Mouse (Mus musculus) midbrain, embryonic 13.5 days (tissue): ENCODE results near the gene Nacc2. TPM values are rescaled to one million over a fixed set of nuclear protein-coding genes. Genes with fewer than 3 reads are reported as not detected.

ENCODE experiments used
- ATAC-seq: fragments of 200-750 bp; cut with Nextera tagmentation; 2 replicates; pipeline ENCODE4 v1.8.0; 2017; ENCODE audit warnings: mild to moderate bottlenecking, moderate TSS enrichment, moderate library complexity
- H3K27ac ChIP-seq: fragments of 300-500 bp; sonication (generic); 2 replicates; pipeline ENCODE4 v1.5.1; 2015; ENCODE audit warnings: inconsistent platforms, mild to moderate bottlenecking, moderate library complexity
- H3K27me3 ChIP-seq: fragments of 300-500 bp; sonication (generic); 2 replicates; pipeline ENCODE4 v1.6.1; 2015; ENCODE audit warnings: mild to moderate bottlenecking, inconsistent platforms
- H3K36me3 ChIP-seq: fragments of 300-500 bp; sonication (generic); 2 replicates; pipeline ENCODE4 v1.6.1; 2015; ENCODE audit warnings: mild to moderate bottlenecking, inconsistent platforms
- H3K4me1 ChIP-seq: fragments of 300-500 bp; sonication (generic); replicated peaks from 2 replicates; pipeline ENCODE4 v1.6.1; 2015; ENCODE audit warnings: inconsistent platforms
- H3K4me2 ChIP-seq: fragments of 300-500 bp; sonication (generic); replicated peaks from 2 replicates; pipeline ENCODE4 v1.6.1; 2015; ENCODE audit warnings: moderate library complexity, mild to moderate bottlenecking, inconsistent platforms
- H3K4me3 ChIP-seq: fragments of 300-500 bp; sonication (generic); replicated peaks from 2 replicates; pipeline ENCODE4 v1.5.1; 2015; ENCODE audit warnings: mild to moderate bottlenecking, inconsistent platforms
- H3K9ac ChIP-seq: fragments of 300-500 bp; sonication (generic); replicated peaks from 2 replicates; pipeline ENCODE4 v1.6.1; 2015; ENCODE audit warnings: mild to moderate bottlenecking, inconsistent platforms
- H3K9me3 ChIP-seq: fragments of 300-500 bp; sonication (generic); 2 replicates; pipeline ENCODE4 v1.6.1; 2016; ENCODE audit warnings: mild to moderate bottlenecking, inconsistent platforms
- WGBS: fragments of 180-500 bp; shearing (Covaris S2); methylation state at CpG from one replicate; pipeline ENCODE4 v1.1.7; 2015; 5-methylcytosine and 5-hydroxymethylcytosine counted together
- polyA plus RNA-seq: library from polyadenylated mRNA; unstranded; fragments of >200 nt; fragmentation: Nextera tagmentation; extraction: Ambion mirVana; gene quantifications from 2 replicates; pipeline ENCODE4 v1.2.1, GENCODE M21; 2015

The Nacc2 gene
- polyA plus RNA-seq, 1 experiment from 2014 or later, result 10.1 TPM

DNA sequence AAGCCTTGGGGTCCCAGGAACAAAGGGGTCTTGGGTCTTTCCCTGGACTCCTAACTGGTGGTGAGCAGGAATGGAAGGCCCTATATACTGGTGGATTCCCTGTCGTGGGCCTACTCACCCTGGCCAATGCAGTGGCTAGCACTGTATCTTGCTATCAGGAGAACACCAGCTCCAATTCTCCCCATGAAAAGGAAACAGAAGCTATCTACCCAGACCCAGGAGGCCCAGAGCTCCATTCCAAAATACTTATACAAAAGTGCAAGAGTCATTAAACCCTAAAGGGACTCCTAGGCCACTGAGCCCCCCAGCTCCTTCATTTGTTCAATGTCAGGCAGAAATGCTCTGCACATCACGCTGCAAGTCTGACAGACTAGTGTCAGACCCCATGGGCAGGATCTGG is 34.0 kb downstream of the Nacc2 start:
- 81% methylated on average over 2 of the region's 2 CpGs for WGBS
- 0 out of 2 replicates have a peak overlapping the region, but pooled peaks have one; percentile 16 for H3K9ac ChIP-seq
- no peak overlapping the region for H3K27ac ChIP-seq
- H3K36me3 ChIP-seq, result peaks cover 9% of the 10 kb centered on the region; the same call in 1 of the 2 replicates
- H3K9me3 ChIP-seq, result no peaks in the 10 kb centered on the region
- no peak for ATAC-seq
- no peak overlapping the region for H3K4me3 ChIP-seq
- 0 out of 2 replicates have a peak overlapping the region, but pooled peaks have one; percentile 2 for H3K4me2 ChIP-seq
- peaks cover 14% of the 10 kb centered on the region; the same call in 1 of the 2 replicates for H3K27me3 ChIP-seq
- H3K4me1 ChIP-seq, result peaks cover 38% of the 10 kb centered on the region

DNA sequence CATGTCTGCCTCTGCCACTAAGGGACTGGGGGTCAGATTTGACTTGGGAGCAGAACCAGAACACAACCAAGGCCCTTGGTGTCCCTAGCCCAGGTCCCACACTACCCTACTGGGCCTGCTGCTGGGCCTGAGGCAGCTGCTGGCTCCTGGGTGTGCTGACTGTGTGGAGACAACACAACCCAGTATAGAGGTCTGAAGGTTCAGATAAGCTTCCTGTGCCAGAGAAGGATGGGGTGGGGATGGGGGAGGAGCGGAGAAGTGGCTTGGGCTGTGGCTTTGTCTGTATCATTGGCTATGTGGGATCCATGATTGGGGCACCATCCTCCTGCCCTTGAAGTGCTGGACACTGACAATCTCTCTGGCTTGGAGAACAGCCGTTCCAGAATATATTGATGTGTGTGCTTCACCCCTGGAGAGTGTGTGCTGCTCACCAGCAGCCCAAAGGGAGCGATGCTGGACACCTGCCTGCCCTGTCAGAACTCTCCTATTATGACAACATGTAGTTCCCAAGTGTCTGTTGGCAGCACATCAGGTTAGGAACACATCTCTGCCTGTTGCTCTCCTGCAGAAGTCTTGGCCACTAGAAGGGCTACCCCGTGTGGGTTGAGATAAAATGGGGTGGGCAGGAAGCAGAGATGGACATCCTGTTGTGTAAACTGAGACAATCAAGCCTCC is 36.0 kb downstream of the Nacc2 start:
- Histone ChIP-seq H3K27ac (no peak overlapping the region), H3K4me3 (no peak overlapping the region), H3K27me3 (no peaks in the 10 kb centered on the region), H3K4me1 (peaks cover 28% of the 10 kb centered on the region), H3K4me2 (no peak overlapping the region), H3K9ac (no peak overlapping the region), H3K9me3 (no peaks in the 10 kb centered on the region), H3K36me3 (peaks cover 9% of the 10 kb centered on the region; the same call in 1 of the 2 replicates)
- WGBS, result 82% methylated on average over 4 of the region's 4 CpGs
- ATAC-seq, result no peak

DNA sequence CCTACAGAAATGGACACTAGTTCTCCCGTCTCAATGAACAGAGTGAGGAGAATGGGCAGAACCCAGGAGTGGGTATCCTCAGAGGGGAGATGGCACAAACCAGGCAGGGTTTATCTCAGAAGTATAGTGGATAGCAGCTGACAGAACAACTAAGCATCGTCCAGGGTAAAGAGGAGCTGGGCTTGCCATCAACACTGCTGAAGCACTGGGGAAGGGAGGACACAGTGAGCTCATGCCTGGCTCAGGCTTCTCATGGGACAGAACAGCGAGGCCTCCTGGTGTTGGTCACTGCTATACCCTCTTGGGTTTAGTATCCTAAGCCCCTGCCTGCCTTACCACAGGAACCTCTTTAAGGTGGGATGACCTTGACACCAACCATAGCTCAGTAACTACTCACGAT is 36.5 kb downstream of the Nacc2 start:
- Histone ChIP-seq H3K27me3 (no peaks in the 10 kb centered on the region), H3K9me3 (no peaks in the 10 kb centered on the region), H3K36me3 (peaks cover 9% of the 10 kb centered on the region; the same call in 1 of the 2 replicates), H3K27ac (no peak overlapping the region), H3K4me3 (no peak overlapping the region), H3K4me2 (no peak overlapping the region), H3K4me1 (peaks cover 26% of the 10 kb centered on the region), H3K9ac (no peak overlapping the region)
- ATAC-seq, result no peak
- WGBS, result 81% methylated on average over 4 of the region's 4 CpGs

DNA sequence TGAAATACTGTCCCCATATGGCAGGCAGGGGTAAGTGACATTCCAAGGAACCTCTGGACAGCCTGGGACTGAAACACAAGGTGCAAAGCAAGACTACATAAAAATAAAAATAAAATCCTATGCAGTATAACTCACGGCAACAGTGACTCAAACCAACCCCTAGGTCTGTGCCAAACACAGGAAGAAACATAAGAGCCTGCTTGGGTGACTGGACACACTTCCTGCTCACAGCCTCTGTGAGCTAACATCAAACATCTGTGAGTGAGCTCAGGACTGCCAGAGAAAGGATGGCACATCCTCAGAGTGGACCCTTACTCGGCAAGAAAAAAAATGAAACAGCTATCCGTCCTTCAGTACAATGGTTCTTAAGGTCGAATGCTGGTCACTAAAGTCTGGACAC is 40.1 kb downstream of the Nacc2 start:
- no peak overlapping the region for H3K27ac ChIP-seq
- no peak overlapping the region for H3K9ac ChIP-seq
- H3K36me3 ChIP-seq, result no peaks in the 10 kb centered on the region
- no peaks in the 10 kb centered on the region for H3K27me3 ChIP-seq
- H3K4me3 ChIP-seq, result no peak overlapping the region
- ATAC-seq, result no peak
- 90% methylated on average over 4 of the region's 4 CpGs for WGBS
- no peak overlapping the region for H3K4me2 ChIP-seq
- no peaks in the 10 kb centered on the region for H3K9me3 ChIP-seq
- 0 out of 2 replicates have a peak, but pooled peaks cover 2% of the 10 kb centered on the region for H3K4me1 ChIP-seq

DNA sequence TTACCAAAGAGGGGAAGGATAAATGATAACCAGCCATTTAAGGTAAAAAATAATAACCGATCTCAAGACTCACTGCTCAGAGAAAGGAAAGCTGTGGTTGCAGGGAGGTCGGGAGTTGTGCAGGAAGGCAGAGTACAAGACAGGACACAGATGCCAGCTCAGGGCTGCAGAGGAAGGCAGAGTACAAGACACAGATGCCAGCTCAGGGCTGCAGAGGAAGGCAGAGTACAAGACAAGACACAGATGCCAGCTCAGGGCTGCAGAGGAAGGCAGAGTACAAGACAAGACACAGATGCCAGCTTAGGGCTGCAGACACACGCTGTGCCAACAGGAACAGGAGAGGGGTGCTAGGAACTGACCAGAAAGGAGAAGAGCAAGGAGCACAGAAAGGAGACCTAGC is 42.2 kb downstream of the Nacc2 start:
- no peaks in the 10 kb centered on the region for H3K27me3 ChIP-seq
- H3K9ac ChIP-seq, result no peak overlapping the region
- no peak overlapping the region for H3K4me2 ChIP-seq
- H3K27ac ChIP-seq, result no peak overlapping the region
- H3K36me3 ChIP-seq, result no peaks in the 10 kb centered on the region
- H3K4me3 ChIP-seq, result no peak overlapping the region
- 86% methylated on average over 3 of the region's 3 CpGs for WGBS
- no peak for ATAC-seq
- H3K4me1 ChIP-seq, result no peaks in the 10 kb centered on the region
- H3K9me3 ChIP-seq, result no peaks in the 10 kb centered on the region

DNA sequence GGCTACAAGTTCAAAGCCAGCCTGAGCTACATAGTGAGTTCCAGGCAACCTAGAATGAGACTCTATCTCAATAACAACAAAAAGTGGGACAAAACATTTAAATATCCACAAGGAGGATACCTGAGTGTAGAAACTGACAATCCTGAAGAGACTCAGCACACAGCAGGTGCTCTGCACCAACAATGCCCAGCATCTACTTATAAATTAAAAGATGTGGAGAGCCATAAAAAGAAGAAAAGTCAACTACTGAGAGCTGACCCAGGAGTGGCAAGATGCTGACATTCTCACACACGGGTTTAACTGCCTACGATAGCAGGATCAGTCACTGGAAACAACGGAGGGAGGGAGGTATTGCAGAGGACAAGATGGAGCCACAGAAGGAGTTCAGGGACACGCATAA is 43.6 kb downstream of the Nacc2 start:
- WGBS, result 85% methylated on average over 4 of the region's 4 CpGs
- H3K4me3 ChIP-seq, result no peak overlapping the region
- no peaks in the 10 kb centered on the region for H3K4me1 ChIP-seq
- H3K27ac ChIP-seq, result no peak overlapping the region
- H3K36me3 ChIP-seq, result no peaks in the 10 kb centered on the region
- H3K9ac ChIP-seq, result no peak overlapping the region
- H3K4me2 ChIP-seq, result no peak overlapping the region
- no peaks in the 10 kb centered on the region for H3K9me3 ChIP-seq
- ATAC-seq, result no peak
- no peaks in the 10 kb centered on the region for H3K27me3 ChIP-seq

DNA sequence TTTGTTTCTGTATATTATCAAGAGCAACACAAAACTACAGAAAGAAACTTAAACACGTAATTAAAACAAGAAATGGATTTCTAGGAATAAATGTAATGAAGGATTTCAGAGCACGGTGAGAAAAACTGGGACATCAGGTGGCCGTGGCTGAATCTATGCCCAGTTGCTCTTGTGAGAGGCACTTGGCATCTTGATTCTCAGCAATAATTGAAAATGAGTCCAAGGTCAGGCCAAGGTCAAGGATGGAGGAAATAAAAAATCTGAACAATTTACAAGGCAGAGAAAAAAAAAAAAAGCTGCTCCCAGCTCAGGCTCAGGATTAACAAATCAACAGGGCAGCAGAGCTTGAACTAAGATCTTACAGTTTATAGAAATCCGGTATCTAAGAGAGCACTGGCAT is 46.0 kb downstream of the Nacc2 start:
- H3K27me3 ChIP-seq, result no peaks in the 10 kb centered on the region
- no peaks in the 10 kb centered on the region for H3K4me1 ChIP-seq
- no peaks in the 10 kb centered on the region for H3K36me3 ChIP-seq
- no peak overlapping the region for H3K4me2 ChIP-seq
- no peak overlapping the region for H3K4me3 ChIP-seq
- ATAC-seq, result no peak
- no peak overlapping the region for H3K27ac ChIP-seq
- 82% methylated on average over 4 of the region's 4 CpGs for WGBS
- no peaks in the 10 kb centered on the region for H3K9me3 ChIP-seq
- no peak overlapping the region for H3K9ac ChIP-seq

DNA sequence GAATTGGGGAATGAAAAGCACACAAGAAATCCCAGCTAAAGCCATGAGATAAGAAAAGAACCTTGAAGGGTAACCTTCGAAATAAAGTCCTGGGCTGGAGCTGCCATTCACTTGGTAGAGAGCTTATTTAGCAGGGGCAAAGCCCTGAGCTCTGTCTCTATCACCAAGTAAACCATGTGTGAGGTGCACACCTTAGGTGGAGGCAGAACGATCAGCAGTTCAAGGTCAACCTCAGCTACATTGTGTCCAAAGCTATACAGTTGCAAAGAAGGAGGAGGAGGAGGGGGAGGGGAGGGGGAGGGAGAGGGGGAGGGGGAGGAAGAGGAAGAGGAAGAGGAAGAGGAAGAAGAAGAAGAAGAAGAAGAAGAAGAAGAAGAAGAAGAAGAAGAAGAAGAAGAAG is 46.9 kb downstream of the Nacc2 start:
- H3K27ac ChIP-seq, result no peak overlapping the region
- H3K27me3 ChIP-seq, result no peaks in the 10 kb centered on the region
- no peak overlapping the region for H3K4me3 ChIP-seq
- H3K4me1 ChIP-seq, result no peaks in the 10 kb centered on the region
- no peaks in the 10 kb centered on the region for H3K9me3 ChIP-seq
- no peak overlapping the region for H3K4me2 ChIP-seq
- WGBS, result 76% methylated on average over 2 of the region's 2 CpGs
- ATAC-seq, result no peak
- H3K9ac ChIP-seq, result no peak overlapping the region
- H3K36me3 ChIP-seq, result no peaks in the 10 kb centered on the region

DNA sequence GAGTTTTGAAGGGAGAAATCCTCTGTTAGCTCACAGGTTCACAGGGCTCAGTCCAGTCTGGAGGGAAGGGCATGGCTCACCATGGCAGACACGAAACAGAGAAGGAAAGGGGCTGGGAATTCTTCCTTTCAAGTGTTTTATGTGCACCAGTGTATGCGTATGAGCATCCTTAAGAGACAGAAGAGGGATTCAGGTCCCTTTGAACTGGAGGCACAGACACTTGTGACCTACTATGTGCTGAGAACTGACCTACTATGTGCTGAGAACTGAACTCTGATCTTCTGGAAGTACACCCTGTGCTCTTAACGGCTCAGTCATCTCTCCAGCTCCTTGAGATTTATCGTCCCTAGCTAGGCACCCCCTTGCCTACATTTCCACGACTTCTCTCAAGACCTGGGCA is 48.5 kb downstream of the Nacc2 start:
- WGBS, result 87% methylated on average over 5 of the region's 5 CpGs
- H3K36me3 ChIP-seq, result no peaks in the 10 kb centered on the region
- H3K9me3 ChIP-seq, result no peaks in the 10 kb centered on the region
- ATAC-seq, result no peak
- no peak overlapping the region for H3K27ac ChIP-seq
- H3K4me3 ChIP-seq, result no peak overlapping the region
- no peaks in the 10 kb centered on the region for H3K27me3 ChIP-seq
- H3K4me1 ChIP-seq, result no peaks in the 10 kb centered on the region
- H3K4me2 ChIP-seq, result no peak overlapping the region
- H3K9ac ChIP-seq, result no peak overlapping the region

DNA sequence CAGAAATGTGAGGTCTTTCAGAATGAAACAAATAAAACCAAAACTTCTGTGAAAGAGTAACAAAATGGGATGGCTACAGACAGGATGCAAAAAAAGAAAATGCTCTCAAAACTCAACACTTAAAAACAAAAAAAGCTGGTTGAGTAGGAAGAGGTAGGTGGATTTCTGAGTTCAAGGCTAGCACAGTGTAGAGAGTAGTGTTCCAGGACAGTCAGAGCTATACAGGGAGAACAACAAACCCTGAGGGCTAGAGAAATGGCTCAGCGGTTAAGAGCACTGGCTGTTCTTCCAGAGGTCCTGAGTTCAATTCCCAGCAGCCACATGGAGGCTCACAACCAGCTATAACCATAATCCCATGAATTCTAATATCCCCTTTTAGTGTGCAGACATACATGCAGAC is 54.4 kb downstream of the Nacc2 start:
- Histone ChIP-seq H3K27me3 (no peaks in the 10 kb centered on the region), H3K9me3 (no peaks in the 10 kb centered on the region), H3K36me3 (no peaks in the 10 kb centered on the region), H3K4me1 (peaks cover 12% of the 10 kb centered on the region), H3K27ac (no peak overlapping the region), H3K9ac (no peak overlapping the region), H3K4me3 (no peak overlapping the region), H3K4me2 (no peak overlapping the region)
- WGBS, result 77% methylated on average over 1 of the region's 1 CpGs
- ATAC-seq, result no peak

DNA sequence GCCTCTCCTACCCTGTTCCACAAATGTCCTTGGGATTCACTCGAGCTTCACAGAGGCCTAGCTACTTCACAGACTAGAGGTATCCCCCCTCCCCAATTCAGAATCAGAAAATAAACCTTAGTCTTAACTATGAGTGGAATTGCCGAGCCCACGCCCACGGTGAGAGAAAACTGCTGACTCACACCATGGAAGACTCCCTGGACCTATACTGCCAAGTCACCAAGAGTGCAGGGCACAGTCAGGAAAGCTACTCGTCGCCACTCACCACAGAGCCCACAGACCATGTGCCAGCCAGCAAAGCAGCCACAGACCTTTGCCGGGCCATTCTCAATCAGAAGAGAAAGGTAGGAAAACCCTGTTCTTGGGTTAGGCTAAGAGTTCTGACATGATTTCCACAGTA is 54.8 kb downstream of the Nacc2 start:
- WGBS, result 78% methylated on average over 7 of the region's 7 CpGs
- no peak for ATAC-seq

DNA sequence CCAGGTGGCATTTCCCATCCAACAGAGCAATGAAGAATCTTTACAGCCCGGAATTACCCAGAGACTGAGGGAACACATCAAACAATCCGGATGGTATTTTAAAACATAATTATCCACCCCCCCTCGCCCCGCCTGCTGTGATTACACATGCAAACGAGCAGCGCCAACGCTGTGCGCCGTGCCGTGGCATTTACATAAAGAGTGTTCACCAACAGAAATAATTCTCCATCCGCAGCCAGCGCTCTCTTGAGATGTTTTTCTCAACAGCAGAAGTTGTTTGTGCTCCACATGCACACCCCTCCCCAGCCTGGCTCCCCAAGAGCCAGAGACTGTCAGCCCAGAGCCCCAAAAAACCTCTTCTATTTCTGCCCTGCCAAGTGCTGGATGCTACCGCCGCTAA is 56.5 kb downstream of the Nacc2 start:
- Histone ChIP-seq H3K9me3 (no peaks in the 10 kb centered on the region), H3K4me1 (peaks cover 12% of the 10 kb centered on the region), H3K27ac (peak overlapping the region; percentile 4; the same call in 1 of the 2 replicates), H3K36me3 (no peaks in the 10 kb centered on the region), H3K9ac (no peak overlapping the region), H3K27me3 (no peaks in the 10 kb centered on the region), H3K4me3 (no peak overlapping the region), H3K4me2 (no peak overlapping the region)
- 70% methylated on average over 14 of the region's 14 CpGs for WGBS
- no peak for ATAC-seq

More for the DNA sequence above, 54.8 kb downstream of the Nacc2 start:
- peaks cover 12% of the 10 kb centered on the region for H3K4me1 ChIP-seq
- H3K36me3 ChIP-seq, result no peaks in the 10 kb centered on the region
- no peaks in the 10 kb centered on the region for H3K27me3 ChIP-seq
- no peak overlapping the region for H3K4me3 ChIP-seq
- no peaks in the 10 kb centered on the region for H3K9me3 ChIP-seq
- no peak overlapping the region for H3K27ac ChIP-seq
- no peak overlapping the region for H3K9ac ChIP-seq
- no peak overlapping the region for H3K4me2 ChIP-seq
